Mouse (Mus musculus) adrenal gland, adult 18-20 months (tissue): ENCODE data around the gene Nfil3. TPM values are rescaled to one million over a fixed set of nuclear protein-coding genes. Genes with fewer than 3 reads are reported as not detected.

Source experiments
- DNase-seq, 2 experiments: peaks; one replicate each; pipeline ENCODE4 v3.0.0; 2021 to 2022; ENCODE audit warnings: low spot score in 2 of 2
- total RNA-seq, 2 experiments: library from RNA; stranded (reverse); gene quantifications; 1 replicate in 1 of 2; 2 replicates in 1 of 2; pipeline ENCODE4 v1.2.3; 2021

The Nfil3 gene
- total RNA-seq, 2 experiments from 2014 or later, result 54.5 to 54.7 TPM

GRCm38 (mm10) chr13:52985508-52986214 lies 4.8 kb upstream of the Nfil3 start:
- no peak for DNase-seq

GRCm38 (mm10) chr13:52982703-52983102 lies 1.8 kb upstream of the Nfil3 start:
- peak; percentile 89 to 91 for DNase-seq

GRCm38 (mm10) chr13:52981441-52982281 lies 788 bp upstream of the Nfil3 start:
- peak; percentile 54 to 56 for DNase-seq

- DNase-seq, result peak; percentile 71 to 80
Observed at GRCm38 (mm10) chr13:52980211-52980950, 492 bp downstream of the Nfil3 start.

- peak in 1 of 2 experiments; percentile 26 for DNase-seq
Observed at GRCm38 (mm10) chr13:52979331-52980051, 1.4 kb downstream of the Nfil3 start.

GRCm38 (mm10) chr13:52978321-52978981 lies 2.4 kb downstream of the Nfil3 start:
- DNase-seq, result peak; percentile 59 to 67

GRCm38 (mm10) chr13:52977757-52978156 lies 3.1 kb downstream of the Nfil3 start:
- DNase-seq, result no peak

GRCm38 (mm10) chr13:52977221-52977609 lies 3.7 kb downstream of the Nfil3 start:
- DNase-seq, result no peak

- peak; percentile 45 to 55 for DNase-seq
Observed at GRCm38 (mm10) chr13:52976510-52977220, 4.2 kb downstream of the Nfil3 start.

GRCm38 (mm10) chr13:52976130-52976509 lies 4.8 kb downstream of the Nfil3 start:
- no peak for DNase-seq

- DNase-seq, result peak; percentile 31 to 44
Observed at GRCm38 (mm10) chr13:52974676-52975075, 6.2 kb downstream of the Nfil3 start.

GRCm38 (mm10) chr13:52973427-52973826 lies 7.4 kb downstream of the Nfil3 start:
- DNase-seq, result no peak

GRCm38 (mm10) chr13:52972626-52973025 lies 8.2 kb downstream of the Nfil3 start:
- DNase-seq, result no peak

- no peak for DNase-seq
Observed at GRCm38 (mm10) chr13:52970876-52971275, 10.0 kb downstream of the Nfil3 start.

- DNase-seq, result no peak
Observed at GRCm38 (mm10) chr13:52962922-52963321, 18.0 kb downstream of the Nfil3 start.

GRCm38 (mm10) chr13:52962361-52962760 lies 18.5 kb downstream of the Nfil3 start:
- no peak for DNase-seq

- DNase-seq, result no peak
Observed at GRCm38 (mm10) chr13:52953779-52954553, 26.9 kb downstream of the Nfil3 start.

GRCm38 (mm10) chr13:52949211-52949610 lies 31.7 kb downstream of the Nfil3 start:
- no peak for DNase-seq

- DNase-seq, result no peak
Observed at GRCm38 (mm10) chr13:52947545-52947944, 33.3 kb downstream of the Nfil3 start.
